Mouse (Mus musculus): Measurements from ENCODE around the gene Tmem213.

The Tmem213 gene

GRCm38 (mm10) chr6:38109160-38109795 lies at the start of gene Tmem213:
TSS of gene Tmem213 (plus strand) at chr6:38109255.
- DNase-seq = no peak

GRCm38 (mm10) chr6:38064621-38065020 lies 44.4 kb upstream of the Tmem213 start:
- no peak for DNase-seq

GRCm38 (mm10) chr6:38065122-38065500 lies 43.9 kb upstream of the Tmem213 start:
- DNase-seq = no peak

GRCm38 (mm10) chr6:38065501-38066122 lies 43.4 kb upstream of the Tmem213 start:
- DNase-seq = no peak

- peak; percentile 73 for DNase-seq
These were observed 42.8 kb upstream of the Tmem213 start for GRCm38 (mm10) chr6:38066215-38066614.

- DNase-seq = no peak
These were observed 37.8 kb upstream of the Tmem213 start for GRCm38 (mm10) chr6:38071256-38071655.

GRCm38 (mm10) chr6:38072137-38072796 lies 36.8 kb upstream of the Tmem213 start:
- no peak for DNase-seq

- DNase-seq = no peak
These were observed 35.5 kb upstream of the Tmem213 start for GRCm38 (mm10) chr6:38073592-38073991.

GRCm38 (mm10) chr6:38080364-38080763 lies 28.7 kb upstream of the Tmem213 start:
- DNase-seq = no peak

GRCm38 (mm10) chr6:38081727-38082341 lies 27.2 kb upstream of the Tmem213 start:
- peak; percentile 47 for DNase-seq

GRCm38 (mm10) chr6:38083204-38083603 lies 25.9 kb upstream of the Tmem213 start:
- no peak for DNase-seq

- DNase-seq = no peak
These were observed 21.6 kb upstream of the Tmem213 start for GRCm38 (mm10) chr6:38087242-38088026.

GRCm38 (mm10) chr6:38092539-38092938 lies 16.5 kb upstream of the Tmem213 start:
- DNase-seq = no peak

GRCm38 (mm10) chr6:38094701-38095100 lies 14.4 kb upstream of the Tmem213 start:
- DNase-seq = no peak

- DNase-seq = peak; percentile 65
These were observed 12.1 kb upstream of the Tmem213 start for GRCm38 (mm10) chr6:38096961-38097370.

- no peak for DNase-seq
These were observed 6.7 kb upstream of the Tmem213 start for GRCm38 (mm10) chr6:38102216-38102795.

GRCm38 (mm10) chr6:38103775-38104174 lies 5.3 kb upstream of the Tmem213 start:
- DNase-seq = no peak

- DNase-seq = no peak
These were observed 3.1 kb upstream of the Tmem213 start for GRCm38 (mm10) chr6:38105924-38106323.

- DNase-seq = no peak
These were observed 606 bp upstream of the Tmem213 start for GRCm38 (mm10) chr6:38108449-38108848.

- DNase-seq = no peak
These were observed 816 bp downstream of the Tmem213 start for GRCm38 (mm10) chr6:38109871-38110270.

GRCm38 (mm10) chr6:38110859-38111258 lies 1.8 kb downstream of the Tmem213 start:
- no peak for DNase-seq

GRCm38 (mm10) chr6:38116107-38116770 lies 7.2 kb downstream of the Tmem213 start:
- no peak for DNase-seq
